Mouse (Mus musculus): ENCODE data around the gene Cfap65. TPM values are rescaled to one million over a fixed set of nuclear protein-coding genes. Genes with fewer than 3 reads are reported as not detected.

Cfap65 gene
- not detected in 2 replicates for polyA plus RNA-seq (2012; rRNA removed; ENCODE audit: low replicate concordance)

GRCm38 (mm10) chr1:74935402-74935801 lies at the start of gene Cfap65:
TSS of gene Cfap65 (minus strand) at chr1:74935599.

GRCm38 (mm10) chr1:74951556-74952210 lies 16.3 kb upstream of the Cfap65 start, which contains the start of gene Ihh:
TSS of gene Ihh (minus strand) at chr1:74951672.

GRCm38 (mm10) chr1:74893134-74893855 lies 42.1 kb downstream of the Cfap65 start, which contains the start of gene Cryba2:
TSS of gene Cryba2 (minus strand) at chr1:74893143.

GRCm38 (mm10) chr1:74885369-74886042 lies 49.9 kb downstream of the Cfap65 start, which contains the start of gene Fev:
TSS of gene Fev (minus strand) at chr1:74885419.

GRCm38 (mm10) chr1:74854306-74855056 lies 80.9 kb downstream of the Cfap65 start, which contains the start of gene Cdk5r2:
TSS of gene Cdk5r2 (plus strand) at chr1:74854934.

Other genes starting within 250 kb of the Cfap65 start
- 44.1 and 60.8 TPM in 2 replicates for gene Cyp27a1, start 222.0 kb downstream of the Cfap65 start, polyA plus RNA-seq (2012; rRNA removed; ENCODE audit: low replicate concordance)
- 0.60 and 9.6 TPM in 2 replicates for gene Prkag3, start 186.4 kb downstream of the Cfap65 start, polyA plus RNA-seq (2012; rRNA removed; ENCODE audit: low replicate concordance)
- gene Wnt6, start 163.7 kb downstream of the Cfap65 start, polyA plus RNA-seq (2012; rRNA removed; ENCODE audit: low replicate concordance): 0.60 and 5.8 TPM in 2 replicates
- gene Wnt10a, start 144.1 kb downstream of the Cfap65 start, polyA plus RNA-seq (2012; rRNA removed; ENCODE audit: low replicate concordance): 0.04 and 0.22 TPM in 2 replicates
- 0.06 TPM in 1 of 2 replicates, not detected in the other for gene Cdk5r2, start 80.7 kb downstream of the Cfap65 start, polyA plus RNA-seq (2012; rRNA removed; ENCODE audit: low replicate concordance)
- gene Fev, start 50.2 kb downstream of the Cfap65 start, polyA plus RNA-seq (2012; rRNA removed; ENCODE audit: low replicate concordance): not detected in 2 replicates
- gene Cryba2, start 42.5 kb downstream of the Cfap65 start, polyA plus RNA-seq (2012; rRNA removed; ENCODE audit: low replicate concordance): not detected in 2 replicates
- gene Ihh, start 16.1 kb upstream of the Cfap65 start, polyA plus RNA-seq (2012; rRNA removed; ENCODE audit: low replicate concordance): 0.17 and 35.2 TPM in 2 replicates
- gene Nhej1, start 189.6 kb upstream of the Cfap65 start, polyA plus RNA-seq (2012; rRNA removed; ENCODE audit: low replicate concordance): 3.5 and 6.6 TPM in 2 replicates
- gene Slc23a3, start 198.3 kb upstream of the Cfap65 start, polyA plus RNA-seq (2012; rRNA removed; ENCODE audit: low replicate concordance): 0.43 and 1.3 TPM in 2 replicates
- 47.3 and 55.4 TPM in 2 replicates for gene Cnppd1, start 207.1 kb upstream of the Cfap65 start, polyA plus RNA-seq (2012; rRNA removed; ENCODE audit: low replicate concordance)
- gene Retreg2, start 207.2 kb upstream of the Cfap65 start, polyA plus RNA-seq (2012; rRNA removed; ENCODE audit: low replicate concordance): 100 and 133 TPM in 2 replicates
- gene Zfand2b, start 233.0 kb upstream of the Cfap65 start, polyA plus RNA-seq (2012; rRNA removed; ENCODE audit: low replicate concordance): 65.1 and 66.9 TPM in 2 replicates
- gene Abcb6, start 244.8 kb upstream of the Cfap65 start, polyA plus RNA-seq (2012; rRNA removed; ENCODE audit: low replicate concordance): 32.2 and 39.4 TPM in 2 replicates

Data from subcutaneous adipose tissue, adult 2 months (tissue).